Mouse (Mus musculus) brain, embryonic 14.5 days (tissue): ENCODE measurements around the gene Thbs1.

Experiments used
- CTCF ChIP-seq: fragments of 200-500 bp; IDR thresholded peaks from 2 replicates; pipeline ENCODE4 v1.5.1; 2012; ENCODE audit warnings: inconsistent platforms, mild to moderate bottlenecking, moderate library complexity, borderline replicate concordance; ENCODE audit not compliant: insufficient read depth, insufficient read length; ENCODE audit errors: extremely low read depth
- POLR2A ChIP-seq: fragments of 200-500 bp; IDR thresholded peaks from 2 replicates; pipeline ENCODE4 v1.6.1; 2012; ENCODE audit warnings: mild to moderate bottlenecking, inconsistent platforms, borderline replicate concordance; ENCODE audit not compliant: poor library complexity, insufficient read depth, insufficient read length, severe bottlenecking; ENCODE audit errors: extremely low read depth

DNA sequence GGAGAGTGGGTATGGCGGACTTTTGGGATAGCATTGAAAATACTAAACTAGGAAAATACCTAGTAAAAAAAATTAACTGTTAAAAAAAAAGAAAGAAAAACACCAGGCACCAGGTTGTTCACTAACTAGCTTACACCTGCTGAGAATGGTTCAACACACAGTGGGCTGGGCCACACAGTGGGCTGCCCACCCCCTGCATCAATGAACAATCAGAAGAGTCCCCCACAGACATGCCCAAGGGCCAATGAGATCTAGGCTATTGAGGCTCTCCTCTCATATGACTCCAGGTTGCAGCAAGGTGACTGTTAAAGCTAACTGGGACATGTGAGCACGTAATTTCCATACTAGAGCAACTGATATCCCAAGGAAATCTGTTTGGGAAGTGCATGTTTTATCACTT, 54.0 kb downstream of the Thbs1 start:
- TF ChIP-seq CTCF (no peak), POLR2A (no peak)
